Mouse (Mus musculus) skeletal muscle tissue, adult 2 months (tissue): ENCODE measurements around the gene Pibf1.

ENCODE experiments used
- DNase-seq: peaks from one replicate; pipeline ENCODE4 v3.0.0-alpha.2; 2012; ENCODE audit warnings: low read depth, low spot score

Pibf1 gene

DNA sequence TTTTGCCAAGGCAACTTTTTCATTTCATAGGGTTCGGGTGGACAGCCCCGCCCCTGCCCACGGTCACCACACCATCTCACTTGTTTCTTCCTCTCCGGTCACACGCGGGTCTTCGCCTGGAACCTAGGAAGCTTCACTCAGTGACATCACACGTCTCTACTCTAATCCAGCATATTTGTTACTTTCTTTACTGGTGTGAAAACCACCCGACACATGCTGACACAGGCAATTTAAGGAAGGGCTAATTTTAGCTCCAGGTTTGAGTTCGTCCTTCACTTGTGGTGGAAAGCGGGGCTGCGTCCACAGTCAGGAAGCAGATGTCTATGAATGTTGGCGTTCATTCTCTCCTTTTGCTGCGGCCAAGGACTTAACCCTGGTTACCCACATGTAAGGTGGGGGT lies 166.6 kb downstream of the Pibf1 start:
- no peak for DNase-seq

DNA sequence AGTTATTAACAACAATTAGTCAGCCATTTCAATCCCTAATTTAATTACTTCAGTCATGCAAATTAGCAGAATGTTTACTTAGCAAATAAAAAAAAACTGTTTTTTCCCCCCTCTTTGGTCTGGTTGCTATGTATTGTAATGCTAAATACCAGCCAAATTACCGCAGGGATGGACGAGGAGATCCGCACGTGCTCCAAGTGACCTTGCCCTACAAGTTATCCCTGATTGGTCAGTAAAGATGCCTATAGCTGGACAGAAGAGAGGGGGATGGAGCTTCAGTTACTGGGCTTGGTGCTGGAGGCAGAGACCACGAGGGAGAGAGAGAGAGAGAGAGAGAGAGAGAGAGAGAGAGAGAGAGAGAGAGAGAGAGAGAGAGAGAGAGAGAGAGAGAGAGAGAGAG lies 167.5 kb downstream of the Pibf1 start:
- DNase-seq, result no peak

DNA sequence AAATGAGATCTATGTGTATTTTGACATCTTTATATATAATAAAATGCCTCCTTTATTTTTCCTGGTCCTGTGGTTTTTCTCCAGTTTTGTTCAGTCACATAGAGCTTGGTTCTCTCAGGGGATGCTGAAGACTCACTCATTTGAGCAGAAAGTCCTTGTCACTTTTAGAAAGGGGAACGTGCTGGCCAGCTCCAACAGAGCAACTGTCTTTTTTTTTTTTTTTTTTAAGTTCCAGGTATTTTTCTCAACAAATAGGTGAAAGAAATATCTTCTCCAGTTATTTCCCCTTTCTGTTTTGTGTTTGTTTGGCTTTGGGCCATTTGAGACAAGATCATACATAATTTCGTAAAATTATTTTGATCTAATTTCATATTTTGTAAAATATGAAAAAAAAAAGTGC lies 174.8 kb downstream of the Pibf1 start:
- DNase-seq, result no peak

DNA sequence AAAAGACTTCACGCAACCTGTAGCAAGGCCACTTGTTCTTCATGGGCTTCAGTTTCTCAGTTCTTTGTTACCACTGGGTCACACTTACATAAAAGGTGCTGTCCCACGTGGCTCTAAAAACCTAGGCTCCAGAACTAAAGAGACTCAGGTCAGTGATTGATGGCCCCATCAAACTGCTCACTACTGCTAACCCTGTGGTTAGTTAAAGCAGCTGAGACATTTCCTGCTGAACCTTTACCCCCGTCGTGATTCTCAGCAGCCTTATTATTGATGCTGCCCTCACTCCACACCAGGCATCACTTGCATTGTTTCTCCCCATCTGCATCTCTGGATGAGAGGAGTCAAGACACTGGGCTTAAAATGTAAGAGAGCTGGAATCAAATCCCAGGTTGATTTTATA lies 176.6 kb downstream of the Pibf1 start:
- no peak for DNase-seq

DNA sequence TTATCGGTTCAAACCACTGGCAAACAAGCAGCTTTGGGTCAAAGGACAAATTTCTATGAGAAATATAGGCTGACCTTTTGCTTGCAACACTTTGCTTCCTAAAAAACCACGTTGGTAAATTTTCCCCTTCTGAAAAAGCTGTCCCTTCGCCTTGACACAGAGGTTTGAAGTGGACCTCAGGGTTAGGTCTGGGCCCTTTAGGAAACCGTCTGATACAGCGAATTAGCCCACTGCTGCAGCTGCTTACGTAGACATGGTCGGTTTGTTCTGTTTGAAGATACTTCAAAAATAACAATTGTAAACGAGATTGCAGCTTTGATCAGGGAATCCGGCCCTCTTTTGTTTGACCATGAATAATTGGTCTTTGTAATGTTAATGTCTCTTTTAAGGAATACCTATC lies 179.1 kb downstream of the Pibf1 start:
- DNase-seq, result no peak

DNA sequence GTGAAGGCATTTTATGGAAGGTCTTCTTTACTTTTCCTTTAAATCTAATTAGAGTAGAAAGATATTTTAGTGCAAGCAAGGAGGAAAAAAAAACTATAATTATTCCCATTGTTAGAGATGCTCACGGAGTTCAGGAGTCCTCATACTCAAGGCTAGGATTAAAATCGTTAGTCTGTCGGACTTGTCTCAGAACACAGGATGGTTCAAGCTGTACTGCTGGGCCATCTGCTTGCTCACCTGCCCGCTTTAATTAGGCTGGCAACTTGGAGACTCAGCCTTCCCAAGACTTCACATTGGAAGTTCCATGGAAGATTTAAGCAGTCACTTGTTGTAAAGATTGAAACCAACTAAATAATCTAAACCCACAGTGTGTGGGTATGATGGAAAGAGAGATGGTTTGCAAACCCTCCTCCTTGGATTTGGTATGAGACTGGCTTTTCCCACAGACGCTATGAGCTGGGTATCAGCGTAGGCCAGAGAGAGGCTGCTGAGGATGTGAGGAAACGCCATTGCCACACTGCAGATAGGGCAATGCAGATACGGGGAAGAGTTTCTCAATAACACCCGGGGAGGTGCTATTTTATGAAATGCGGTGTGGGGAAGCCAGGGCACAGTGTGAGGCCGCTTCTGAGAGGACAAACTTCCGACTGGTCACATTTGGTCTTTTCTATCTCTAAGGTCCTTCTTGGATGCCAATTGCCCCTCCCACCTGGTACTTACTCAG lies 179.7 kb downstream of the Pibf1 start:
- no peak for DNase-seq

DNA sequence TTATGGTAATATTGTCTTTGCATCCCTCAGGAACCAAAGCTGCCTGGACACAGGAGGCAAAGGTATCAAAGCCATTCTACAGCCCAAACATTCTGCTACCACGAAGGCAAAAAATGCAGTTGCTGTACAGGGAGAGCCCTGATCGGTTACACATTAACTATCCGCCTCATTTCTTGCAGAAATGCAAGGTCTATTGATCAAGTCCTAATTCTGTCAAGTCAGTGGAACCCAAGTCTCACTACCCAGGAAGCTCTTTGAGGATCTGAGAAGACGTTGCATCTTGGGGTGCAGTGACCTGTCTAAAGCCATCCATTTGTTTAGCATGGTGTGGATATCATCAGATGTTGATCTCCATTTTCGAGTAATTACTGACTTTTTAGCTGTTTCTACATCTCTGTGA lies 181.2 kb downstream of the Pibf1 start:
- DNase-seq, result no peak

DNA sequence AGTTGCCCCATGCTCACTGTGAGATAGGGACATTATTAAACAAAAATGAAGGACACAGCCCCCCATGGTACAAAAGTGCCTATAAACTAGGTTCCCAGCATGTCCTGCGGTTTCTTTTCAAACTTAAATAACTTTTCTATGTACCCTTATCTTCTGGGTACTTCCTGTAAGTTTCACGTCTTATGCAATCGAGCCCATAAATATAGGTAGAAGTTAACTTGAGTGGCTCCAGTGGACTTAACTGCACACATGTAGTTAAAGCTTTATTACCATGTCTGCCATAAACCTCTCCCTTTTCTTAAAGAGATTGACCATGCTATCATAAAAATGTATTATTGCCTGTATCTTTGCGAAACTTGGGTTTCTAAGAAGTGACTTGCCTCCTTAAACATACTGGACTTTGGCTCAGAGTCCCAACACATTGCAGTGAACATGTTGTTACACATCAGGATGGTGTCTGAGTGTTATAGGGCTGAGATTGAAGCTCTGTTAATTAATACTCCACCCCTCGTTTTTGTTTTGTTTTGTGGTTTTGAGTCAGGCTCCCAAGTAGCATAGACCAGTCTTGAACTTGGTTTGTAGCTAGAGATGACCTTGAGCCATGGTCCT lies 181.7 kb downstream of the Pibf1 start:
- no peak for DNase-seq

DNA sequence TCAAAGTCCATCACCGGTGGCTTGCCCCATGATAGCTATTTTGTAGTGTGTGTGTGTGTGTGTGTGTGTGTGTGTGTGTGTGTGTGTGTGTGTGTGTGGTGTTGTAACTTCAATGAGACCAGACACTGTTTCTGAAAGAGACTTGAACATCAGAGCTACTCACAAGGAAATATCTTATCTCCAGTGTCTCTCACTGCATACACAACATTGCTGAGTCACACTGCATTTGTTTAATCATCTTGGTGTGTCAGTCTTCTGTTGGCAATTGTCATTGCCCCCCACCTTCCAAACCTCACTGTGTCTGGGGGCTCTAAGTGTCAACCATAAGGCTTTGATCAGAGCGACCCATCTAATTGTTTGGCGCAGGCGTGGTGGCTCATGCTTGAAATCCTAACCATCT lies 186.3 kb downstream of the Pibf1 start:
- DNase-seq, result no peak

DNA sequence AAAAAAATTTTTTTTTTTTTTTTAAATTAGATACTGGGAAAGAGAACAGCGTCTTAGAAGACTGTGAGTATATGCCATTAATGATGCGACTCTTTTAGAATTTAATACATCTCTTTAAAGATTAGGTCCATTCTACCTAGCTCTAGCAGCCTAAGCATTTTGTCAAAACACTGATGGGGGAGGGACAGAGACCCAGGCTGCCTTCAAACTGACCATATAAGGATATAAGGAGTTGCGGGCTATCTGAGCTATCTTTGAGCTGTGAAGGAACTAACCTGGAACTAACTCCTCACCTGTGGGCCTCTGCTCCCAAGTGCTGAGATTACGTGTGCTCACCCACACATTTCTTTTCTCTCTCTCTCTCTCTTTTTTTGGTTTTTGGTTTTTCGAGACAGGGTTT lies 193.0 kb downstream of the Pibf1 start:
- no peak for DNase-seq

DNA sequence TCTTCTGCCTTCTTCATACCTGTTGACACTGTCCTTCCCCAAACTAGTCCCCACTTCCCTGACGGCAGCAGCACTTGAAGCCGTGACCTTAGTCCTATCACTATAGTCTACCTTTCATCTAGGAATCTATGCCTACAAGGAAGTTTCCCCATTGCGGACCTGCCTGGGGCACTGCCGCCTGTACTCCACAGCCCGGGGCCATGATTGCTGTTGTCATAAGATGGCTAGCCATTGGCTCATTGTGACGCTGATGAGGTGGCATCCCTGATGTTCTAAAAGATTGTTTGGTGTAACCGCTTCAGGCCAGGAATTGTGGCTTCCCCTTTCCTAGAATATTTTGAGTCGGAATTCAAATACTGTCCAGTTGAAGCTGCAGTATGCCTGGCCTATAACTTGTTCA lies 195.2 kb downstream of the Pibf1 start:
- DNase-seq, result no peak

DNA sequence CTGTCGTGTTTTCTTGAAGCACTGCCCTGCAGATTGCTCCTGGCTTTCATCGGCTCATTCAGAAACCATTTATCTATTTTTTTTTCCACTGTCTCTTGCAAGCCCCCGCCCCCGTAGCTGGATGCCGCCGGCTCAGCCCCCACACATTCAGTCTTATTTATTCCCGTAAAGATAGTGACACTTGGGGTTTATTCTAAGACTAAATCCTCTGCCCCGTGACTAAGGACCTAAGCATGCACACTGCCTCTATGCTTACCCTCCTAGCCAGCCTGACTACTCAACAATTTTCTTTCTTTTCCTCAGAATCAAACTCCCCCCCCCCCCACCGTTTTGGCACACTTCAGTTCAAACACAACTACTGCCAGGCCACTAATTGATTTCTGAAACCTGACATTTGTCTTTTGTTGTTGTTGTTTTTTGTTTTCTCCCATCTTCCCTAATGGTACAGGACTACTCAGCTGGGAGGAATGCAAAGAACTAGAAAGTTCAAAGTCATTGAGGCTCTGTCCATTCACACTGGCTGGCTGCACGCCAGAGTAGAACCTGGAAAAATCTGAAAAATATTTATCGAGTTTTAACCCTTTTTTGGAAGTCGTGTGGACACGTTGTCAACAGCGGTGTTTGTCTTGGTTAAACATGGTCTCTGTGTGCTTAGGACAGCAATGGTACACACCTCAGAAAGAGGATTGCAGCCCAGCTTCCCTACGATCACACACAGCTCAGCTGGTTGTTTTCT lies 196.6 kb downstream of the Pibf1 start:
- DNase-seq, result no peak

DNA sequence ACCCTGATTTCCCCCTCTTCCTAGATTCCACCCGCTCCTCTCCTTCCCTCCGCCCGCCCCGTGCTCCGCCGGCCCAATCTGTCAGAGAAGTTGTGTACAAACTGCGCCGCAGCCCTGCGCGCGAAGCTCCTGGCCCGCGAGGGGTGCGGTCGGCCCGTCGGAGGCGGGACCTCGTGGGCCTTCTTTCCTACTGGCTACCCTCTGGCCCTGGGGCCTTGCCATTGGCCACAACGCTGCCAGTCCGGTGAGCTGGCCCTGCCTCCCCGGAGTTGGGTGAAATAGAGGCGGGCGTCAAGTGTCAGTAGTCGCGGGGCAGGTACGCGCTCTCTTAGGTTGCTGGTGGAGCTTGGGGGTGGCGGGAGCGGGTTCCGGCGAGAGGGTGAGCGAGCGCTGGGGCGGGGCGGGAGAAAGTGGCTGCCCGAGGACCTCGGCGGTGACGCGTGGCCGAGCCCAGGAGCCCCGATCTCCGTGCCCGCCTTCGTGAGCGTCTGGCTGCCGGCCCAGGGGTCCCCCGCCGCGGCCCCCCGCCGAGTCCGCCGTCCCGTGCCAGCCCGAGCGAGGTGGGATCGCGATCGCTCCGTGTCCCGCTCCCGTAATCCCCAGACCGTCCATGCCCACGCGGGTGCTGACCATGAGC lies 199.3 kb downstream of the Pibf1 start, which contains the start of gene Klf5:
TSS of gene Klf5 (plus strand) at position 307 of the 637 bp plus-strand sequence.
- peak; percentile 91 for DNase-seq

DNA sequence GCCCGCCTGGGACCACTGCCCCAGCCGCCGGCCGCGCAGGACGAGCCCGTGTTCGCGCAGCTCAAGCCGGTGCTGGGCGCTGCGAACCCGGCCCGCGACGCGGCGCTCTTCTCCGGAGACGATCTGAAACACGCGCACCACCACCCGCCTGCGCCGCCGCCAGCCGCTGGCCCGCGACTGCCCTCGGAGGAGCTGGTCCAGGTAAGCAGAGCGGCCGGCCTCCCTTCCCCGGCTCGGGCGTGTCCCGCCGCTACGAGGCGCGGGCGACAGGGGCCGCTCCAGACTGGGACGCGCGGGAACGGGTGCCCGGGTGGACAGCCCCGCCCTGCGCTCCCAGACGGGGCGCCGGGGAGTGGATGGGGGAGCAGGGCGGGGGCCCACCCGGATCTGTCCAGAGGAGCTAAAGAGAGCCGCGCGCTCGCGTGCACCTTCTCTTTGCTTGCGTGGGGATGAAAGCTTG lies 199.8 kb downstream of the Pibf1 start:
- DNase-seq, result peak; percentile 30

DNA sequence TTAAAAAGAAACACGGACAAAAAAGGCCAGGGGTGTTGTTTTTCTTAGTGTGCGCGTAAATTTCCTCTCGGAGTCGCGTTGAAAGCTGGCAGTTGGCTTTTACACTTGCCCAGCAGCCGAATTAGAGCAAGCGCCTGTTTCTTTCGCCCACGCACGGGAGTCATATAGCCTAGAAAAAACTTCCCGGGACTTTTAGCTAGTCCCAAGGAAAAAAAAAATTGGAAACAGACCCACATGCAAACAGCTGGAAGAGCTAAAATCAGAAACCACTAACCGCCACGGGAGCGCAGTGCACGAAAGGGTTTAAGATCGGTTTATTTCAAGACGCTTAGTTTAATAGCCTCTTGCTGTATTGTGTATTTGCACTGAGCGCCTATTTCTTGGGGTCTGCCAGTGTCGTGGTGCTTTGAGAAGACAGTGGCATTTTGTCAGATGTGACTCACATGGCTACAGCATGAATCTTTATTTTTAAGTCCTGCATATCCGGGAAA lies 200.5 kb downstream of the Pibf1 start:
- no peak for DNase-seq

DNA sequence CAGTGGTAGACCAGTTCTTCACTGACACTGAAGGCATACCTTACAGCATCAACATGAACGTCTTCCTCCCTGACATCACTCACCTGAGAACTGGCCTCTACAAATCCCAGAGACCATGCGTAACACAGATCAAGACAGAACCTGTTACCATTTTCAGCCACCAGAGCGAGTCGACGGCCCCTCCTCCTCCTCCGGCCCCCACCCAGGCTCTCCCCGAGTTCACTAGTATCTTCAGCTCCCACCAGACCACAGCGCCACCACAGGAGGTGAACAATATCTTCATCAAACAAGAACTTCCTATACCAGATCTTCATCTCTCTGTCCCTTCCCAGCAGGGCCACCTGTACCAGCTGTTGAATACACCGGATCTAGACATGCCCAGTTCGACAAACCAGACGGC lies 202.2 kb downstream of the Pibf1 start:
- no peak for DNase-seq
